Mouse (Mus musculus): ENCODE results near the gene Pbsn. TPM values are rescaled to one million over a fixed set of nuclear protein-coding genes. Genes with fewer than 3 reads are reported as not detected.

Gene Pbsn
- total and polyA plus RNA-seq, 3 experiments = not detected

GRCm38 (mm10) chrX:77808602-77809001, 44.8 kb downstream of the Pbsn start:
- dilution Hi-C loops (cut with MboI; ENCODE audit: extremely low pct_ligation_motif_present, extremely low pct_unique_long_range_greater_than_20kb, low sequenced_read_pairs) = no loop called here
- Histone ChIP-seq H3K4me1 (ENCODE audit: control insufficient read depth in 1 of 2, insufficient read depth in 2 of 2) (no peaks in the 10 kb centered on the region), H3K9me3 (replicated peaks; ENCODE audit: low read length) (no peaks in the 10 kb centered on the region), H3K27ac (ENCODE audit: insufficient read depth, low read depth) (no peak overlapping the region), H3K9ac (ENCODE audit: insufficient read depth, low read depth) (no peak overlapping the region), H3K4me3 (replicated peaks in 1 of 3; ENCODE audit: low read depth in 2 of 3, low read length in 2 of 3, poor library complexity in 1 of 3) (no peak overlapping the region), H3K36me3 (replicated peaks in 1 of 2; ENCODE audit: control insufficient read depth in 1 of 2, insufficient read depth in 1 of 2, low read length in 1 of 2) (no peaks in the 10 kb centered on the region), H3K27me3 (replicated peaks) (no peaks in the 10 kb centered on the region), H3K4me2 (ENCODE audit: insufficient read depth, low read depth, poor library complexity, severe bottlenecking) (no peak overlapping the region), H3K79me2 (replicated peaks; ENCODE audit: control insufficient read depth, extremely low read depth, insufficient read depth, poor library complexity, severe bottlenecking) (no peaks in the 10 kb centered on the region)
- in situ Hi-C loops (cut with MboI; ENCODE audit: low pct_ligation_motif_present, low pct_unique_long_range_greater_than_20kb, low sequenced_read_pairs) = no loop called here
- no peak for DNase-seq (ENCODE audit: extremely low read depth)
- no peak for TF ChIP-seq UBTF (IDR thresholded peaks at IDR 0.05; ENCODE audit: low read depth, low read length)
- TF ChIP-seq MAZ (IDR thresholded peaks at IDR 0.05; ENCODE audit: low read depth, low read length) = no peak
- TF ChIP-seq E2F4 (IDR thresholded peaks at IDR 0.05; ENCODE audit: insufficient replicate concordance, low read depth, low read length) = no peak
- TF ChIP-seq ZNF384 (IDR thresholded peaks at IDR 0.05; ENCODE audit: low read depth, low read length) = no peak
- no peak for TF ChIP-seq CHD1 (IDR thresholded peaks at IDR 0.05; ENCODE audit: low read depth, low read length)
- TF ChIP-seq RAD21 (IDR thresholded peaks at IDR 0.05; ENCODE audit: low read depth, low read length) = peak; percentile 84
- TF ChIP-seq USF1 (IDR thresholded peaks at IDR 0.05; ENCODE audit: low read depth, low read length) = no peak
- TF ChIP-seq ZMIZ1 (IDR thresholded peaks at IDR 0.05; ENCODE audit: low read depth, low read length) = no peak
- TF ChIP-seq ELF1 (IDR thresholded peaks at IDR 0.05; ENCODE audit: low read depth, low read length) = no peak
- TF ChIP-seq MAX (IDR thresholded peaks at IDR 0.05; ENCODE audit: low read length) = no peak
- TF ChIP-seq JUN (IDR thresholded peaks at IDR 0.05; ENCODE audit: insufficient read depth, low read depth, low read length) = no peak
- TF ChIP-seq ZKSCAN1 (IDR thresholded peaks at IDR 0.05; ENCODE audit: borderline replicate concordance, low read depth, low read length) = no peak
- TF ChIP-seq GABPA (IDR thresholded peaks at IDR 0.05; ENCODE audit: insufficient replicate concordance, low read depth, low read length) = no peak
- no peak for TF ChIP-seq KAT2A (IDR thresholded peaks at IDR 0.05; ENCODE audit: insufficient replicate concordance, low read length)
- no peak for TF ChIP-seq PAX5 (IDR thresholded peaks at IDR 0.05; ENCODE audit: low read length)
- no peak for TF ChIP-seq MAFK (IDR thresholded peaks at IDR 0.05; ENCODE audit: insufficient replicate concordance, low read length)
- peak; percentile 86 for TF ChIP-seq SMC3 (IDR thresholded peaks at IDR 0.05; ENCODE audit: low read depth, low read length)
- TF ChIP-seq ETS1 (conservative IDR thresholded peaks at IDR 0.05; ENCODE audit: low read depth, low read length) = no peak
- TF ChIP-seq JUND (conservative IDR thresholded peaks at IDR 0.05; ENCODE audit: low read depth, low read length) = no peak
- TF ChIP-seq HCFC1 (IDR thresholded peaks at IDR 0.05; ENCODE audit: low read depth, low read length) = no peak
- TF ChIP-seq CTCF (conservative IDR thresholded peaks at IDR 0.05 in 1 of 2, IDR thresholded peaks at IDR 0.05 in 1 of 2; ENCODE audit: low read depth in 2 of 2, low read length in 2 of 2) = peak; percentile 42 to 83; a peak in 3 of 4 replicates
- TF ChIP-seq TCF12 (IDR thresholded peaks at IDR 0.05; ENCODE audit: low read depth, low read length) = 0 out of 2 replicates have a peak, but pooled peaks have one; percentile 31
- no peak for TF ChIP-seq MYC (IDR thresholded peaks at IDR 0.05; ENCODE audit: low read depth, low read length)
- TF ChIP-seq POLR2A (IDR thresholded peaks at IDR 0.05; ENCODE audit: low read depth, low read length) = no peak
- no peak for TF ChIP-seq BHLHE40 (IDR thresholded peaks at IDR 0.05; ENCODE audit: low read depth, low read length)
- peak; percentile 32; the same call in 1 of the 2 replicates for TF ChIP-seq MEF2A (IDR thresholded peaks at IDR 0.05; ENCODE audit: borderline replicate concordance, low read depth, low read length)
- TF ChIP-seq SIN3A (IDR thresholded peaks at IDR 0.05; ENCODE audit: low read length) = 0 out of 2 replicates have a peak, but pooled peaks have one; percentile 24
- no peak for TF ChIP-seq MXI1 (IDR thresholded peaks at IDR 0.05; ENCODE audit: low read depth, low read length)
- TF ChIP-seq EP300 (IDR thresholded peaks at IDR 0.05; ENCODE audit: low read length) = no peak
- no peak for TF ChIP-seq RCOR1 (conservative IDR thresholded peaks at IDR 0.05; ENCODE audit: low read depth, low read length)
- no peak for TF ChIP-seq TBP (conservative IDR thresholded peaks at IDR 0.05; ENCODE audit: low read depth, low read length)
- no peak; the same call in 1 of the 2 replicates for TF ChIP-seq ZC3H11A (IDR thresholded peaks at IDR 0.05; ENCODE audit: low read depth, low read length)
- no peak for TF ChIP-seq CHD2 (IDR thresholded peaks at IDR 0.05; ENCODE audit: low read length)
- 0 out of 2 replicates have a peak, but pooled peaks have one; percentile 20 for TF ChIP-seq IRF4 (IDR thresholded peaks at IDR 0.05; ENCODE audit: low read depth, low read length)
- no peak for TF ChIP-seq USF2 (conservative IDR thresholded peaks at IDR 0.05; ENCODE audit: low read depth, low read length)
- TF ChIP-seq NELFE (IDR thresholded peaks at IDR 0.05; ENCODE audit: low read depth, low read length) = no peak
- no peak for TF ChIP-seq POLR2AphosphoS2 (IDR thresholded peaks at IDR 0.05; ENCODE audit: low read depth, low read length)
- no peak for TF ChIP-seq NRF1 (IDR thresholded peaks at IDR 0.05; ENCODE audit: low read depth, low read length)
